Mouse (Mus musculus) thymus, adult 18-20 months (tissue): Measurements from ENCODE around the gene Nr2c2.
"Not testable (repeated sequence)": the region's sequence is repeated elsewhere in the genome, so short reads cannot be mapped to it uniquely, and the experiment has no call there.

Experiments
- DNase-seq, 2 experiments: peaks; one replicate each; pipeline ENCODE4 v3.0.0; 2022; ENCODE audit warnings: mixed read lengths in 2 of 2

The Nr2c2 gene

DNA sequence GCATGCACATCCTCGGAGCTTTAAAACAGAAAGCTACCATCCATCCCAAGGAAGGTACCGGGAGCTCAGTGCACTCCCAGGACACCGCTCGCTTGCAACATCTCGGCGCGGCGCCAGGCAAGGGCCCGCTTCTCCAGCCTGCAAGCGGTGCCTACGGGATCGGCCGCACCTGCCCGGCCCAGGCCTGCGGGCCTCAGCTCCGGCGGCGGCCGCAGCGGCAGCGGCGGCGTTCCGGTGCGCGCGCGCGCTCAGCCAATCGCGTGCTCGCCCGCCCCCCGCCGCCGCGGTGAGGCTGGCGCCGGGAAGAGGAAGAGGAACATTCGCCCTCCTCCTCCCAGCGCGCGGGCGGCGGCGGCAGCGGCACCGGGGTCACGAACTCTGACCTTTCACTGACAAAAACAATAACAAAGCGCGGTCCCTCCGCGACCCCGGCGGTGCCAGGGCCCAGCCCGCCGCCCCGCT is at the start of gene Nr2c2:
Gene Nr2c2, plus strand, starts transcription at position 261 of the 462 bp plus-strand sequence.
- peak; percentile 80 to 82 for DNase-seq

DNA sequence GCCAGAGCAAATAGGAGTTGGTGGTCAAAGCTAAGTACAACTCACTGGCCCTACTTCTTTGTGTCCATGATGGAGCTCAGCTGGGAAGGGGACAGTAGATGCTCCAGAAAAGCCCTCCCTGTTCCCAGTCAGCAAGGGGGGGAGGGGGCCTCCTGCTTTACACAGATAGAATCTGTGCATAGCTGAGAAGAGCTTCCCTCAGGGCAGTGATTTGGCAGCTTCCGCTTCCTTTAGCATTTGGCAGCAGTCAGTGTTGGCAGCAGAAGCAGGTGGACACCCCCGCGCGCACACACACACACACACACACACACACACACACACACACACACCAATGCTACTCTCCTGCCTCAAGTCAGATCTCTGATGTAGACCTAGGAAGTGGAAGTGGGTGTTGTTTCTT is 49.1 kb upstream of the Nr2c2 start:
- no peak for DNase-seq

GRCm38 (mm10) chr6:92042850-92043249 is 48.3 kb upstream of the Nr2c2 start:
- DNase-seq: no peak

DNA sequence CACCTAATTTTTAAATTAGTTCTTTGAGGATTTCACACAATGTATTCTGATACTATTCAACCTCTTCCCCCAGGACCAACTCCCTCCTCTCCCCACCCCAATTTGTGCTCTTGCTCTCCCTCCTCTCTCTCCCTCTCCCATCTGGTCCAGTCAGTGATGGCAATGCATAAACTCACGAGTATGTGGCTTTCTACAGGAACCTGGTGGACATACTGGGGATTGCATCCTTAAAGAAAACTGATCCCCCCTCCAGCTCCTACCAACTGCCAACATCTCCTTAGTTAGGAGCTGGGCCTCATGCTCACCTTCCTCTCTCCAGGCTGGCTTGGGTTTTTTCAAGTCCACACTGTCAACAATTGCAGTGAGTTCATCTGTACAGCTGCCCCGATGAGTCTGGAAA is 33.4 kb upstream of the Nr2c2 start:
- DNase-seq: no peak

- no peak for DNase-seq
These were observed 29.5 kb upstream of the Nr2c2 start for GRCm38 (mm10) chr6:92061725-92062124.

GRCm38 (mm10) chr6:92063452-92063851 is 27.7 kb upstream of the Nr2c2 start:
- no peak for DNase-seq

DNA sequence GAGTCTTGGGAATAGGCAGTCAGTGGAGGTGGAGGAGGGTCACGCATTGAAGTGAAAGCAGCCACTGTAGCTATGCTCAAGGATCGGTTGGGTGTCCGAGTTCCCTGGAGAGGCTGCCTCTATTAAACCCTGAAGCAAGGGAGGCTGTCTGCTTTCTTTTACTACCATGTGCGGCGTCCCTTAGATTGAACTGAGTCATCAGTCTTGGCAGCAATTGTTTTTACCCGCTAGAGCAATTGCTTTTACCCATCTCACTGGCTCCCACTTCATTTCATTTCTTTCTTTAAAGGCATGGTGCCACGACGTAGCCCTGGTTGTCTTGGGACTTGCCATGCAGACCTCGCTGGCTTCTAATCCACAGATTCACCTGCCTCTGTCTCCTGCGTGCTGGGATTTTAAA is 27.1 kb upstream of the Nr2c2 start:
- no peak for DNase-seq

- DNase-seq: no peak
These were observed 25.3 kb upstream of the Nr2c2 start for GRCm38 (mm10) chr6:92065721-92066496.

GRCm38 (mm10) chr6:92067146-92067790 is 23.9 kb upstream of the Nr2c2 start:
- peak; percentile 15 to 23 for DNase-seq

GRCm38 (mm10) chr6:92071121-92071839 is 19.9 kb upstream of the Nr2c2 start:
- no peak for DNase-seq

DNA sequence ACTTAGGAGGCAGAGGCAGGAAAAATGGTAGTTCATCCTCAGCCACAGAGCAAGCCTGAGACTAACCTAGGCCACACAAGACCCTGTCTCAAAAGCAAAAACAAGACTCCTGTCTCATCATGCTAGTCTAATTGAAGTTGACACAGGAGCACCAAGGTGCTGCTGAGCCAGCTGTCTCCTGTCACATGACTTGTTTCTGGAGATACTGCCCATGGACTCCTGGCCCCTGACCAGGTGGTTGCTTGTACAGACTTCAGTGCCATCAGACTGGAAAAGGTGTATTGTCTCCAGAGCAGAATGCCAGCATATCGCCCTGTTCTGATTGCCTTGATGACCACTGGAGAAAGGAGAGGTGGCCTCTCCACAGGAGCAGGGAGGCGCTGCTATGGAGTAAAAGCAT is 10.5 kb upstream of the Nr2c2 start:
- DNase-seq: no peak

DNA sequence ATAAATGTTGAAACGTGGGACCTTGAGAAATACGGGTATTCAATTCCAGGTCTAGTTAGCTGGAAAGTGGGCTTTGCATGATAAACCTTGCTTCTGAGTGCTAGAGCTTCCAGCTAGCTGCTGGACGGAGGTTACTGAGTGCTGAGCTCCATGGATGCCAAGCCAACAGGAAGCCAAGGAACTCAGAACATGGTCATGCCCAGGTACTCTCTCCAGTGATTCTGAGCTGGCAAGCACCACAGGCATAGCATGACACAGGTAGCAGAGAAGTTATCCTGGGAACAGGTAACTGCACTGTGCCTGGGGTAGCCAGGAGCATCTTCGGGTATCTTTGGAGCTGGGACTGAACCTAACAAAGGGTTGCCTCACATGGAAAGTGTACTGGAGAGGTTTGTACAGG is 8.4 kb upstream of the Nr2c2 start:
- no peak for DNase-seq

- DNase-seq: no peak
These were observed 6.3 kb upstream of the Nr2c2 start for GRCm38 (mm10) chr6:92084932-92085331.

GRCm38 (mm10) chr6:92089141-92089540 is 2.0 kb upstream of the Nr2c2 start:
- not testable (repeated sequence) for DNase-seq

DNA sequence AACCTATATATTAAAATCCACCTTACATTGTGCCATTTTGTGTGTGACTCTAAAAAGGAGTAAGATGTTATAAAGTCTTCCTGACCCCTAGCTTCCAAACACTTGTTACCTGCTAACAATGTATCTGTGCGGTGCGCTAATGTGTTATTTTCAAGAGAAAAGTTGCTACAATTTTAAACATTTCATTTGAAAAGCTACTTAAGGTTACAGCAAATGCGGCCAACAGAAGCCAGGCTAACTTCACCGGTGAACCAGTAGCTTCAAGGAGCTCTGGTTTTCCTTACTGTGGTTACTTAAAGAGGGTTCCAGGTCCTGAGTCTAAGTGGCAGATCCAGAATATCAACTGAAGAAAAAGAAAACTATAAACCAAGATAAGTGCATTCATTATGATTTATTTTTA is 1.2 kb upstream of the Nr2c2 start:
- no peak for DNase-seq

DNA sequence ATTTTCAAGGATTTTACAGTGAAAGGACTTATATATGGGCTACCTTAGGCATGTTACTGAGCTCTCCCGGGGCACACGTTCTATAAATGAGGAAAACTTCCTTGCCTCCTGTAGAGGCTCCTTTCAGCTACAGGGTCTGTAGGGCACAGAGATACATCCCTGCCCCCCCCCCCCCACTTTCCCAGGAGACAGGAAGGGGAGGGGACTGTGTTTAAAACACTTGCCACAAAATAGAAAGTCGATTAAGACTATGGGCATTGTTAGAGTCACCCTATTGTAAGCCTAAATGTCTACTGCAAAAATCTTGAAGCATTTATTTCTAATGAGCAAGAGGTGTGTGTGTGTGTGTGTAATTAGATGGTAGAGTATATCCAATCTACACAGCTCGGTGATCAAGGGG is 693 bp upstream of the Nr2c2 start:
- DNase-seq: no peak

GRCm38 (mm10) chr6:92091767-92092489 is 738 bp downstream of the Nr2c2 start:
- DNase-seq: peak; percentile 99 to 100

GRCm38 (mm10) chr6:92092737-92093136 is 1.5 kb downstream of the Nr2c2 start:
- DNase-seq: no peak

GRCm38 (mm10) chr6:92093869-92094268 is 2.7 kb downstream of the Nr2c2 start:
- DNase-seq: no peak

- no peak for DNase-seq
These were observed 9.6 kb downstream of the Nr2c2 start for GRCm38 (mm10) chr6:92100679-92101360.

DNA sequence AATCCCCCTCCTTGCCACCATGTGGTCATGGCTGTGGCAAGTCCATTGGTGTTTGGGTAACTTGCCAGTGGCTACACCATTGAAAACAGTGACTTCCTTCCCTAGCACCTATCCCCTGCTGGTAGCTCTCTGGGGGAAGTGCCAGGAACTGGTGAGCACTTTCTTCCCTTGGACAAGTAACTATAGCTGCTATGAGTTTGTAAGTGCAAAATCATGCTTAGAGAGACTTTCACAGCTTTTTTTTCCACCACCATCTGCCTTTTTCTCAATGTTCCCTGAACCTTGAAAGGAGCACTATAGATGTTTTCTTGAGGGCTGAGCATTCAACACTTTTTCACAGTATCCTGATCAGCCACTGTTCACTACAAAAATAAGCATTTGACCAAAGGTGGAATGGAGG is 33.4 kb downstream of the Nr2c2 start:
- no peak for DNase-seq

GRCm38 (mm10) chr6:92126861-92127468 is 35.8 kb downstream of the Nr2c2 start:
- no peak for DNase-seq
